Mouse (Mus musculus) limb, embryonic 15.5 days (tissue): ENCODE data around the gene Ankrd11. TPM values are rescaled to one million over a fixed set of nuclear protein-coding genes. Genes with fewer than 3 reads are reported as not detected.
A peak's percentile ranks its signal among the peaks of the same experiment; 100 is the strongest.

Experiments used
- ATAC-seq: fragments of 200-750 bp; cut with Nextera tagmentation; 2 replicates; pipeline ENCODE4 v1.8.0; 2017; ENCODE audit warnings: low read depth, moderate TSS enrichment; ENCODE audit not compliant: insufficient number of reproducible peaks, low FRiP score, low TSS enrichment
- H3K27ac ChIP-seq: fragments of 300-500 bp; sonication (generic); 2 replicates; pipeline ENCODE4 v1.5.1; 2015; ENCODE audit warnings: moderate library complexity, mild to moderate bottlenecking, inconsistent platforms
- H3K27me3 ChIP-seq: fragments of 300-500 bp; sonication (generic); 2 replicates; pipeline ENCODE4 v1.6.1; 2015; ENCODE audit warnings: inconsistent platforms
- H3K36me3 ChIP-seq: fragments of 300-500 bp; sonication (generic); 2 replicates; pipeline ENCODE4 v1.6.1; 2015; ENCODE audit warnings: inconsistent platforms
- H3K4me1 ChIP-seq: fragments of 300-500 bp; sonication (generic); 2 replicates; pipeline ENCODE4 v1.6.1; 2015; ENCODE audit warnings: inconsistent platforms
- H3K4me2 ChIP-seq: fragments of 300-500 bp; sonication (generic); 2 replicates; pipeline ENCODE4 v1.6.1; 2015; ENCODE audit warnings: mild to moderate bottlenecking, inconsistent platforms
- H3K4me3 ChIP-seq: fragments of 300-500 bp; sonication (generic); 2 replicates; pipeline ENCODE4 v1.5.1; 2015; ENCODE audit warnings: mild to moderate bottlenecking, inconsistent platforms
- H3K9ac ChIP-seq: fragments of 300-500 bp; sonication (generic); 2 replicates; pipeline ENCODE4 v1.6.1; 2015; ENCODE audit warnings: inconsistent platforms
- H3K9me3 ChIP-seq: fragments of 300-500 bp; sonication (generic); 2 replicates; pipeline ENCODE4 v1.6.1; 2016; ENCODE audit warnings: inconsistent platforms
- WGBS: fragments of 180-500 bp; shearing (Covaris S2); methylation state at CpG from one replicate; pipeline ENCODE4 v1.1.7; 2015; 5-methylcytosine and 5-hydroxymethylcytosine counted together
- polyA plus RNA-seq: library from polyadenylated mRNA; unstranded; fragments of >200 nt; fragmentation: Nextera tagmentation; extraction: Ambion mirVana; gene quantifications from 2 replicates; pipeline ENCODE4 v1.2.1, GENCODE M21; 2015

Ankrd11 gene
- polyA plus RNA-seq, 1 experiment from 2014 or later, result 45.3 TPM

GRCm38 (mm10) chr8:122931834-122932560 lies 110.1 kb downstream of the Ankrd11 start:
- Histone ChIP-seq H3K36me3 (no peaks in the 10 kb centered on the region), H3K9me3 (no peaks in the 10 kb centered on the region), H3K4me3 (no peak overlapping the region), H3K4me1 (peaks cover 19% of the 10 kb centered on the region; the same call in 1 of the 2 replicates), H3K9ac (no peak overlapping the region), H3K27me3 (no peaks in the 10 kb centered on the region), H3K4me2 (no peak overlapping the region), H3K27ac (no peak overlapping the region)
- ATAC-seq, result no peak
- 62% methylated on average over 3 of the region's 3 CpGs for WGBS

GRCm38 (mm10) chr8:122928631-122929224 lies 113.3 kb downstream of the Ankrd11 start:
- Histone ChIP-seq H3K9ac (no peak overlapping the region), H3K4me1 (peaks cover 30% of the 10 kb centered on the region), H3K4me3 (no peak overlapping the region), H3K9me3 (no peaks in the 10 kb centered on the region), H3K27me3 (no peaks in the 10 kb centered on the region), H3K27ac (no peak overlapping the region), H3K4me2 (no peak overlapping the region), H3K36me3 (no peaks in the 10 kb centered on the region)
- no peak for ATAC-seq
- 80% methylated on average over 7 of the region's 7 CpGs for WGBS

GRCm38 (mm10) chr8:122927841-122928240 lies 114.2 kb downstream of the Ankrd11 start:
- no peak overlapping the region for H3K4me2 ChIP-seq
- WGBS, result 74% methylated on average over 3 of the region's 3 CpGs
- H3K27ac ChIP-seq, result no peak overlapping the region
- H3K4me3 ChIP-seq, result no peak overlapping the region
- H3K36me3 ChIP-seq, result no peaks in the 10 kb centered on the region
- H3K9me3 ChIP-seq, result no peaks in the 10 kb centered on the region
- no peaks in the 10 kb centered on the region for H3K27me3 ChIP-seq
- no peak for ATAC-seq
- peaks cover 35% of the 10 kb centered on the region for H3K4me1 ChIP-seq
- H3K9ac ChIP-seq, result no peak overlapping the region

- 85% methylated on average over 7 of the region's 7 CpGs for WGBS
- peaks cover 26% of the 10 kb centered on the region for H3K4me1 ChIP-seq
Measured at GRCm38 (mm10) chr8:122926782-122927181, 115.3 kb downstream of the Ankrd11 start.

GRCm38 (mm10) chr8:122925939-122926722 lies 115.9 kb downstream of the Ankrd11 start:
- Histone ChIP-seq H3K27ac (no peak overlapping the region), H3K4me1 (peaks cover 23% of the 10 kb centered on the region), H3K9me3 (no peaks in the 10 kb centered on the region), H3K36me3 (no peaks in the 10 kb centered on the region), H3K9ac (no peak overlapping the region), H3K4me3 (no peak overlapping the region), H3K4me2 (no peak overlapping the region), H3K27me3 (no peaks in the 10 kb centered on the region)
- no peak for ATAC-seq
- 81% methylated on average over 8 of the region's 8 CpGs for WGBS

More at GRCm38 (mm10) chr8:122926782-122927181, 115.3 kb downstream of the Ankrd11 start:
- no peak for ATAC-seq
- H3K4me3 ChIP-seq, result no peak overlapping the region
- H3K27me3 ChIP-seq, result no peaks in the 10 kb centered on the region
- no peak overlapping the region for H3K27ac ChIP-seq
- no peaks in the 10 kb centered on the region for H3K36me3 ChIP-seq
- H3K9me3 ChIP-seq, result no peaks in the 10 kb centered on the region
- no peak overlapping the region for H3K9ac ChIP-seq
- no peak overlapping the region for H3K4me2 ChIP-seq

- ATAC-seq, result no peak
- H3K4me3 ChIP-seq, result no peak overlapping the region
- no peak overlapping the region for H3K4me2 ChIP-seq
- 75% methylated on average over 6 of the region's 6 CpGs for WGBS
- H3K36me3 ChIP-seq, result no peaks in the 10 kb centered on the region
- no peak overlapping the region for H3K27ac ChIP-seq
- H3K4me1 ChIP-seq, result peaks cover 30% of the 10 kb centered on the region
- no peak overlapping the region for H3K9ac ChIP-seq
- no peaks in the 10 kb centered on the region for H3K9me3 ChIP-seq
- H3K27me3 ChIP-seq, result no peaks in the 10 kb centered on the region
Measured at GRCm38 (mm10) chr8:122924091-122924490, 118.0 kb downstream of the Ankrd11 start.

- peaks cover 36% of the 10 kb centered on the region for H3K4me1 ChIP-seq
- H3K9me3 ChIP-seq, result no peaks in the 10 kb centered on the region
- no peak for ATAC-seq
- H3K27me3 ChIP-seq, result no peaks in the 10 kb centered on the region
- no peaks in the 10 kb centered on the region for H3K36me3 ChIP-seq
- 51% methylated on average over 7 of the region's 7 CpGs for WGBS
- H3K4me3 ChIP-seq, result no peak overlapping the region
- H3K27ac ChIP-seq, result no peak overlapping the region
- H3K4me2 ChIP-seq, result no peak overlapping the region
- no peak overlapping the region for H3K9ac ChIP-seq
Measured at GRCm38 (mm10) chr8:122923431-122924090, 118.5 kb downstream of the Ankrd11 start.

- Histone ChIP-seq H3K9ac (no peak overlapping the region), H3K4me2 (no peak overlapping the region), H3K36me3 (no peaks in the 10 kb centered on the region), H3K27me3 (no peaks in the 10 kb centered on the region), H3K27ac (no peak overlapping the region), H3K4me1 (peaks cover 42% of the 10 kb centered on the region), H3K9me3 (no peaks in the 10 kb centered on the region), H3K4me3 (no peak overlapping the region)
- 56% methylated on average over 3 of the region's 3 CpGs for WGBS
- ATAC-seq, result no peak
Measured at GRCm38 (mm10) chr8:122922945-122923344, 119.1 kb downstream of the Ankrd11 start.

- no peaks in the 10 kb centered on the region for H3K9me3 ChIP-seq
- ATAC-seq, result no peak
- no peak overlapping the region for H3K27ac ChIP-seq
- peaks cover 4% of the 10 kb centered on the region; the same call in 1 of the 2 replicates for H3K36me3 ChIP-seq
- H3K4me3 ChIP-seq, result no peak overlapping the region
- peaks cover 51% of the 10 kb centered on the region for H3K4me1 ChIP-seq
- no peaks in the 10 kb centered on the region for H3K27me3 ChIP-seq
- no peak overlapping the region for H3K4me2 ChIP-seq
- no peak overlapping the region for H3K9ac ChIP-seq
- 86% methylated on average over 7 of the region's 7 CpGs for WGBS
Measured at GRCm38 (mm10) chr8:122920890-122921289, 121.2 kb downstream of the Ankrd11 start.

- ATAC-seq, result no peak
- H3K27me3 ChIP-seq, result no peaks in the 10 kb centered on the region
- H3K4me3 ChIP-seq, result no peak overlapping the region
- H3K36me3 ChIP-seq, result peaks cover 23% of the 10 kb centered on the region
- no peak overlapping the region for H3K9ac ChIP-seq
- H3K4me2 ChIP-seq, result no peak overlapping the region
- no peaks in the 10 kb centered on the region for H3K9me3 ChIP-seq
- peak overlapping the region; percentile 54 for H3K27ac ChIP-seq
- WGBS, result 46% methylated on average over 7 of the region's 7 CpGs
- peaks cover 40% of the 10 kb centered on the region for H3K4me1 ChIP-seq
Measured at GRCm38 (mm10) chr8:122918438-122919107, 123.5 kb downstream of the Ankrd11 start.
